Mouse (Mus musculus) right cerebral cortex, postnatal 14 days (tissue): ENCODE measurements around the gene Rnf148.

Experiments used
- DNase-seq: peaks from one replicate; pipeline ENCODE4 v3.0.0; 2022

Gene Rnf148

DNA sequence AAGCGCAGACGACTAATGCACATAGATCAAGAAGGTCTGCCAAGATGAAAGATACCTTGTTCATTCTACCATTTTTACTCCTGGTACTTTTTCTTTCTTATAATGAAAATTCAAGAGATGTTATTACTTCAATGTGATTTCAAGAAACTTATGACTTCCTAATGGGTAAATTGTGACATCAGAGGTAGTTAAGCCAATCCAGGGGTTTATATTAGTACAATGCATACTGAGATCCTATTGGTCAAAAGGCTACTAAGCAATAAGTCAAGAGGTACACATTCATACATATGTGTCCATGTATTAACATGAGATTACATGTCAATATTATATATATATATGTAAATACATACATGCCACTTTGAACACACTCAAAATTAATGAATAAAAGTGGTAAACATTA is at the start of gene Rnf148:
Gene Rnf148, minus strand, starts transcription at position 101 of the 400 bp plus-strand sequence.
- no peak for DNase-seq

GRCm38 (mm10) chr6:23700879-23701278 is 45.9 kb upstream of the Rnf148 start:
- no peak for DNase-seq

- no peak for DNase-seq
These were observed 23.2 kb upstream of the Rnf148 start for GRCm38 (mm10) chr6:23678172-23678571.

GRCm38 (mm10) chr6:23650205-23650604 is 4.7 kb downstream of the Rnf148 start, which contains the start of gene Rnf133:
Gene Rnf133, minus strand, starts transcription at chr6:23650305.
- DNase-seq = no peak

GRCm38 (mm10) chr6:23648732-23649131 is 6.2 kb downstream of the Rnf148 start:
- no peak for DNase-seq

DNA sequence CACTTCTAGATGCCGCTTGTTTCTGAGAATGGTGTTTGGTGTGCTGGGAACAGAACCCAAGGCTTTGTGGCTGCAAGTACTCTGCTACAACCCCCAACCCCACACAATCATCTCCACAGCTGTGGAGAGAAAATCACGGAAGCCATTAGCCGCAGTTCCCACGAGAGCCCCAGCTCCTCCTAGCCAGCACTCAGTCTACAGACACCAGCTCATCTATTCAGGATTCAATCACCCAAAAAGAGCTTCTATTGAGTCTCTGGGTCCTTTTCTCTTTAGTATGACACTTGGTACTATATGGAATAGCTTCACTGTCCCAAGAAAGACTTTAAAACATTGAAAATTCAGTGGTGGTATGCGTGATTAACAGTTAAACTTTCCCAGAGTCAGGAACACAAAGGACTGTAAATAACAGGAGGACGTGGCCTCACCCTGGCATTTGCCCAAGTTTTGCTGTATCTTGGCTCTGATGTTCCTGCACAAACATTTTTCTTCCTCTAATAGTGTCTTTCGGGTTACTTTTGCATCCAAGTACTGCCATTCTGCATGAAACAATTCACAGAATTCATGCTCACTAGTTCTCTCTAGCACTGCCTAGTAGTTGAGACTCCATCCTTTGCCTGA is 7.2 kb downstream of the Rnf148 start:
- no peak for DNase-seq

- DNase-seq = peak; percentile 27
These were observed 17.9 kb downstream of the Rnf148 start for GRCm38 (mm10) chr6:23637081-23637480.

DNA sequence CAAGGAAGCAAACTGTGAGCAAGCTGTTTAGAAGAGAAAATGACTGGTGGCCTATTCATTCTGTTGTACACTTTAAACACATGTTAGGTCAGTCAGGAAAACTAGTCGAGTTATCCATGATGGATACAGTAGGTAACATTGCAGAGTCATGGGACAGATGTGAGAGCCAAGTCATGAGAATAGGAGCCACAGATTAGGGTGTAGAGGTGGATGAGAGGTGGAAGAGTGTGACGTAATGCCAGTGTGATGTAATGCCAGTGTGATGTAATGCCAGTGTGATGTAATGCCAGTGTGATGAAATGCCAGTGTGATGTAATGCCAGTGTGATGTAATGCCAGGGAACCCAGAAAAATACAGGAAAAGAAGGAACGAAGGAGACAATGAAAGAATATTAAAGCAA is 19.7 kb downstream of the Rnf148 start:
- DNase-seq = no peak

GRCm38 (mm10) chr6:23634016-23634415 is 20.9 kb downstream of the Rnf148 start:
- no peak for DNase-seq

DNA sequence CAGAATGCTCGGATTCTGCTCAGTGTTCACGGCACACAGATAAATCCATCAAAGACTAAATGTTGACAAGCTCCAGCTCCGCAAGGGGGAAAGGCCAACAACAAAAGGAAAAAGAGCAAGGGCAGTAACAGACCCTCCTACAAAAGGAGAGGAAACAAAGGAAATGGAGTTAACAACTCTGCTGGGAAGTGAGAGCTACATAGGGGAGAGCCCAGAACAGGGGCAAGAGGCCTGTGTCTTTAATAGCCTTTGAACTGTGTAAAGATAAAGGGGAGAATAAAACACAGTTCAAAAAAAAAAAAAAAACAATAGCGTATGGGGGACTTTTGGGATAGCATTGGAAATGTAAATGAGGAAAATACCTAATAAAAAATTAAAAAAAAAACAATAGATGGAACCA is 24.5 kb downstream of the Rnf148 start:
- DNase-seq = no peak
